Mouse (Mus musculus): ENCODE data around the gene Rasl10b. TPM values are rescaled to one million over a fixed set of nuclear protein-coding genes. Genes with fewer than 3 reads are reported as not detected.

The Rasl10b gene
- total RNA-seq, 4 experiments from 2014 or later = 202 to 211 (median 208) TPM

DNA sequence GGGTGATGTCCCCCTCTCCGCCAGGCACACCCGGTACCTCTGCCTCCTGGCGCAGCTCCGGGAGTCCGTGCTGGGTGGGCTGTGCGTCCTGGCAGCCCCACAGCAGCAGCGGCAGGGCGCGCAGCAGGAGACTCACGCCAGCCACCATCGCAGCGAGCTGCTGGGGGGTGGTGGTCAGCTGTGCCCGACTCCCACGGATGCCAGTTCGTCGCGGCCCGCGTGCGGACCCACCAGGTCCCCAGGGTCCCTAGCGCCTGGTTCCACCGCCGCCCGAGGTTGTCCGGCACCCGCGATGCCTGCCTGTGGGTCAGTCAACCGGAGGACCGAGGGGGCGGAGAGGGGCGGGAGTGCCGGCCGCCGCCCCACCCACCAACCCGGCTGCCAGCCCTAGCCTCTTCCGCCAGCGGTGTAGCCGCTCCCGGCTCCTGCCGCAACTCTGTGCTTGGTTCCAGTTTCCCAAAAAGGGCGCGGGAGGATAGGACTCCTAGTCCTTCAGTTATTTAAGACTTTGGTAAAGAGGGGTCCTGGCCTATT lies 53.8 kb downstream of the Rasl10b start, which contains the start of gene Mmp28:
TSS of gene Mmp28 (minus strand) at position 361 of the 534 bp plus-strand sequence.
- no peak for DNase-seq (ENCODE audit: low spot score in 2 of 2)

GRCm38 (mm10) chr11:83465976-83466375 lies 57.0 kb downstream of the Rasl10b start:
- no peak for DNase-seq (ENCODE audit: low spot score in 2 of 2)

GRCm38 (mm10) chr11:83467120-83467652 lies 58.2 kb downstream of the Rasl10b start:
- no peak for DNase-seq (ENCODE audit: low spot score in 2 of 2)

GRCm38 (mm10) chr11:83468765-83469164 lies 59.8 kb downstream of the Rasl10b start:
- DNase-seq (ENCODE audit: low spot score in 2 of 2) = no peak

Other genes starting within 250 kb of the Rasl10b start
- gene Slfn4, start 234.0 kb upstream of the Rasl10b start, total RNA-seq (2022) = under 1 TPM in 2 of 4 experiments, not detected in 2; 0.09 to 0.11 TPM
- under 1 TPM; 0.20 to 0.58 (median 0.46) TPM for gene Slfn3, start 217.8 kb upstream of the Rasl10b start, total RNA-seq (2022)
- gene Slfn14, start 122.4 kb upstream of the Rasl10b start, total RNA-seq (2022) = under 1 TPM in 1 of 4 experiments, not detected in 3; 0.09 TPM
- 100 to 1,000 TPM; 281 to 326 (median 296) TPM for gene Ap2b1, start 110.1 kb upstream of the Rasl10b start, total RNA-seq (2022)
- 10 to 100 TPM in 2 of 4 experiments, 1 to 10 TPM in 2; 8.8 to 15.2 (median 12.2) TPM for gene Pex12, start 106.6 kb upstream of the Rasl10b start, total RNA-seq (2022)
- under 1 TPM; 0.43 to 0.56 (median 0.48) TPM for gene Gas2l2, start 20.3 kb downstream of the Rasl10b start, total RNA-seq (2022)
- under 1 TPM in 2 of 4 experiments, not detected in 2; 0.40 to 0.51 TPM for gene 1700020L24Rik, start 28.5 kb downstream of the Rasl10b start, total RNA-seq (2022)
- 1 to 10 TPM; 2.9 to 3.8 (median 3.7) TPM for gene Mmp28, start 53.9 kb downstream of the Rasl10b start, total RNA-seq (2022)
- gene Taf15, start 63.9 kb downstream of the Rasl10b start, total RNA-seq (2022) = 10 to 100 TPM; 67.6 to 80.2 (median 69.6) TPM
- not detected for gene Heatr9, start 113.0 kb downstream of the Rasl10b start, total RNA-seq (2022)
- gene Ccl5, start 121.4 kb downstream of the Rasl10b start, total RNA-seq (2022) = under 1 TPM in 2 of 4 experiments, not detected in 2; 0.68 to 0.93 TPM
- gene Ccl9, start 169.5 kb downstream of the Rasl10b start, total RNA-seq (2022) = 1 to 10 TPM; 5.1 to 10.0 (median 7.7) TPM
- 10 to 100 TPM in 2 of 4 experiments, 1 to 10 TPM in 1, under 1 TPM in 1; 0.43 to 51.7 (median 19.3) TPM for gene Ccl6, start 183.9 kb downstream of the Rasl10b start, total RNA-seq (2022)
- gene Rpl9-ps1, start 236.5 kb downstream of the Rasl10b start, total RNA-seq (2022) = not detected
- gene Ccl3, start 240.2 kb downstream of the Rasl10b start, total RNA-seq (2022) = 10 to 100 TPM in 2 of 4 experiments, under 1 TPM in 1, not detected in 1; 0.43 to 25.0 (median 17.2) TPM

All from layer of hippocampus, adult 8-10 months (tissue).